Mouse (Mus musculus) bone marrow macrophage, adult 2 months (primary cell): ENCODE data around the gene Lsamp.

Experiments
- CTCF ChIP-seq: IDR thresholded peaks from 2 replicates; pipeline ENCODE4 v1.5.1; 2012; ENCODE audit warnings: low read depth, mild to moderate bottlenecking, low read length, moderate library complexity
- POLR2A ChIP-seq: IDR thresholded peaks from 2 replicates; pipeline ENCODE4 v1.6.1; 2012; ENCODE audit warnings: mild to moderate bottlenecking, low read depth, low read length, borderline replicate concordance

DNA sequence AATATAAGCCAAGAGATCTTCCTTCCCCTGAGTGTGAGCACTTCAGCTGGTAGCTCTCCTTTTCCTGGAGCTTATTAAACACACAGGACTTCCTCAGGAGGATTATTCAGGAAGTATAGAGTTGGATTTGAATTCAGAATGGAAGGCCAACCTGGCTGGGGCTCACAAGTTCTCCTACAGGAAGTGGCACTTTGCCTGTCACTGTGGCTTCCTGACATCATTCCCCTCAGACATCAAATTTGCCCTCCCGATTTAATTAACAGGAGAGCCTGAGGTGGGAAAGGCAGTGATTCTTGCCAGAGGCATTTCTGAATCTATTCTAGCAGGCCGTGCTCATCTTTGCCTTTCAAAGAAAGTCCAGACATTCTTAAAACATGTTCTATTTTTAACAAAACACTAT, 2097.4 kb downstream of the Lsamp start:
- no peak for TF ChIP-seq POLR2A
- TF ChIP-seq CTCF: no peak
